Mouse (Mus musculus) MN1 (cell line): ENCODE results near the gene Adcy7.
A peak's percentile ranks its signal among the peaks of the same experiment; 100 is the strongest.

Experiments used
- DNase-seq: peaks from one replicate; pipeline ENCODE4 v3.0.0-alpha.2; 2016; ENCODE audit warnings: low spot score

Gene Adcy7

GRCm38 (mm10) chr8:88272231-88273050 lies at the start of gene Adcy7:
Gene Adcy7 (plus strand): TSS chr8:88272403.
- no peak for DNase-seq

GRCm38 (mm10) chr8:88225358-88225757 lies 46.8 kb upstream of the Adcy7 start:
- DNase-seq, result no peak

GRCm38 (mm10) chr8:88227851-88228250 lies 44.4 kb upstream of the Adcy7 start:
- DNase-seq, result no peak

- DNase-seq, result no peak
These were observed 43.9 kb upstream of the Adcy7 start for GRCm38 (mm10) chr8:88228286-88228685.

- DNase-seq, result no peak
These were observed 43.4 kb upstream of the Adcy7 start for GRCm38 (mm10) chr8:88228800-88229199.

GRCm38 (mm10) chr8:88236666-88237065 lies 35.5 kb upstream of the Adcy7 start:
- DNase-seq, result no peak

GRCm38 (mm10) chr8:88237606-88238005 lies 34.6 kb upstream of the Adcy7 start:
- no peak for DNase-seq

GRCm38 (mm10) chr8:88239277-88239676 lies 32.9 kb upstream of the Adcy7 start:
- no peak for DNase-seq

GRCm38 (mm10) chr8:88241871-88242270 lies 30.3 kb upstream of the Adcy7 start:
- no peak for DNase-seq

GRCm38 (mm10) chr8:88244298-88244697 lies 27.9 kb upstream of the Adcy7 start:
- peak; percentile 70 for DNase-seq

- peak; percentile 34 for DNase-seq
These were observed 19.4 kb upstream of the Adcy7 start for GRCm38 (mm10) chr8:88252791-88253190.

GRCm38 (mm10) chr8:88254957-88255356 lies 17.2 kb upstream of the Adcy7 start:
- peak; percentile 34 for DNase-seq

GRCm38 (mm10) chr8:88258024-88258423 lies 14.2 kb upstream of the Adcy7 start:
- DNase-seq, result no peak

- no peak for DNase-seq
These were observed 13.7 kb upstream of the Adcy7 start for GRCm38 (mm10) chr8:88258544-88258943.

- no peak for DNase-seq
These were observed 11.7 kb upstream of the Adcy7 start for GRCm38 (mm10) chr8:88260466-88260980.

GRCm38 (mm10) chr8:88262831-88263635 lies 9.2 kb upstream of the Adcy7 start:
- DNase-seq, result no peak

- DNase-seq, result no peak
These were observed 6.7 kb upstream of the Adcy7 start for GRCm38 (mm10) chr8:88265511-88265910.

GRCm38 (mm10) chr8:88266170-88266800 lies 5.9 kb upstream of the Adcy7 start:
- DNase-seq, result peak; percentile 58

- no peak for DNase-seq
These were observed 5.3 kb upstream of the Adcy7 start for GRCm38 (mm10) chr8:88266801-88267403.

GRCm38 (mm10) chr8:88269107-88269875 lies 2.9 kb upstream of the Adcy7 start:
- DNase-seq, result no peak

GRCm38 (mm10) chr8:88270086-88270485 lies 2.1 kb upstream of the Adcy7 start:
- DNase-seq, result no peak
